Mouse (Mus musculus) MN1 (cell line): Measurements from ENCODE around the gene Tcp11l2.
A peak's percentile ranks its signal among the peaks of the same experiment; 100 is the strongest.

Source experiments
- DNase-seq: peaks from one replicate; pipeline ENCODE4 v3.0.0-alpha.2; 2016; ENCODE audit warnings: low spot score

Tcp11l2 gene

DNA sequence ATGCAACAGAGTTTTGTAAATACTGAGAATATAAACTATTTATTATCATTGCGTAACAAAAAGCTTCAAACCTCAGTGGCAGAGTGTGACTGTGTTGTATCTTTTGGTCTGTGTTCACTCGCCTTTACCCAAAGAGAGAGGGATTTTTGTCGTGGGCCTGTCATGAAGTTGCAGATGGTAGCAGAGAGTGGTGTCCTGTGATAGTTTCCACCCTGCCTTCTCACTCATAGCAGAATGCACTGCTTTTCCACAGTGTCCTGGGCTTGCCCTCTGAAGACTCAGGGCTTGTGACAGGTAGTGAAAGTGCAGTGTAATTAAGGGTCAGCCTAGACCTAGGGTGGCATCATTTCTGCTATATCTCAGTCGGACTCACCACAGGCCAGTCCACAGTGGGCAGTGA lies 78.3 kb downstream of the Tcp11l2 start:
- no peak for DNase-seq

DNA sequence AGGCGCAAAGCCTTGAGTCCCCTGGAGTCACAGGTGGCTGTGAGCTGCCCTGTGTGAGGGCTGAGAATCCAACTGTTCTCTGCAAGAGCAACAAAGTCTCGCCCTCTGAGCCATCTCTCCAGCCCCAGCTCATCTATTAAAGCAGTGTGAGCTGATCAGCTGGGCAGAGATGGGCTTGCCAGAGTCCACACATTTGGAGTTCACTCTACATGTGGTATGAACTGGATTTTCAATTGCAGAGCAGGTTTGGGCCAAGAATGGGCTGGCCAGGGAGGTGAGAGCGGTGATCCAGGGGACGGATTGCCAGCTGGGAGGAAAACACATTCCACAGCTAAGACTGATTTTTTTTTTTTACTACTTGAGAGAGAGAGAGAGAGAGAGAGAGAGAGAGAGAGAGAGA lies 80.2 kb downstream of the Tcp11l2 start:
- DNase-seq = no peak

DNA sequence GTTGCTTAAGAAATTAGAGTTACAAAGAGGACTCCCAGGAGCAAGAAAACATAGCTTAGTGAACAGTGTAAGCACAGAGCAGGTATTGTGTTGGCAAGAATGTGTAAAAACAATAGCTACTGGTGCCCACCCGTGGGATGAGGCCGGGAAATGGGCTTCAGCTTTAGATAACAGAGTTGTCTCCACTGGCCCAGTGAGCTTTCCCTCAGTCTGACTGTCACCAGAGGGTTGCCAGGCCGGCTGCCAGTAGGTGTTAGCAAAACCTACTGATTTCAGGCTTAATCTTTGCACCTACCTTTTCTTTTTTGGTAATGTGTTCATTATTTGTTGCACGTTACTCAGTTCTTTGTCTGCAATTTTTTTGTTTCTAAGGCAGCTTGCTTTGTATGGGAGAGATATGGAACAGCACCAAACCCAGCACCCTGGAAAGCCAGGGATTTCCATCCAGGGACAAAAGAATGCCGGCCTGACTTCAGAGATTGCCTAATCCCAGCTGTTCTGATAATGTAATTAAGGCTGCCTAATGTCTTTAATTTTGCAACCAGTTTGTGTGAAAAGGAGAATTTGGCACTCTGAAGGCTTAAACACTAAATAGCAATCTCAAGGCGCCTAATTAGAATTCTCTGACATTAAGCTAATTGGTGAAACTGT lies 81.1 kb downstream of the Tcp11l2 start:
- peak; percentile 20 for DNase-seq

DNA sequence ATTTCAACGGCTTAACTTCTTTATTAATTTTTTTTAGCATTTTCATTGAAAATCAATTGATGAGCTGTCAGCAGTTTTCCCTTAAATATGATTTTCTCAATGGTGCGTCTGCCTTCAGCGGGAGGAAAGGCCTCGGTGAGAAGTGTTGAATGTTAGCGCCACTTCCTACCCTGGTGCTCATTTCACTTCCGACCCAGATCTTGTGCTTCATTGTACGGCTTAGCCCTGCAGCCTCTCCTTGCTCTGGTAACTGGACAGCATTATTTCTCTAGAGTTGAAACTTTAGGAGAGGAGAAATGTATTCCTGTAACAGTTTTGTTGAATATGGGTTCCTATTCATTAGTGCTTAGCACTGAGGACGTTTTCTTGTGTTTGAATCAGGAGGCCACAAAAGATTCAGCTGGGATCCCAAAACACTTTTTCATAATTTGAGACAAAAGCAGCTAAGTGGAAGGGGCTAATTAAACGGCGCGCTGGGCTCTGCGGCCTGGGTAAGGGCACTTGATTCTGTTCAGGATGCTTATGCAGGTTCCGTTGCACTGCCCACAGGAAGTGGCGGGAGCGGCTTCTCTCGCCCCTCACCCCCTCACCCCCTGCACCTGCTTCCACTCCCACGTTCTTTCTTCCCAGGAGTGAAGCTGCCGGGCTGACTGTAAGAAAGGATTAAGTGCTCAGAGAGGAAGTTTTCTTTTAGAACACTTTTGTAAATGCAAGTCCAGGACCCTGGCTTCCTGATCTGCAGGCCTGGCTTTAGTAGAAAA lies 81.8 kb downstream of the Tcp11l2 start:
- DNase-seq = no peak

DNA sequence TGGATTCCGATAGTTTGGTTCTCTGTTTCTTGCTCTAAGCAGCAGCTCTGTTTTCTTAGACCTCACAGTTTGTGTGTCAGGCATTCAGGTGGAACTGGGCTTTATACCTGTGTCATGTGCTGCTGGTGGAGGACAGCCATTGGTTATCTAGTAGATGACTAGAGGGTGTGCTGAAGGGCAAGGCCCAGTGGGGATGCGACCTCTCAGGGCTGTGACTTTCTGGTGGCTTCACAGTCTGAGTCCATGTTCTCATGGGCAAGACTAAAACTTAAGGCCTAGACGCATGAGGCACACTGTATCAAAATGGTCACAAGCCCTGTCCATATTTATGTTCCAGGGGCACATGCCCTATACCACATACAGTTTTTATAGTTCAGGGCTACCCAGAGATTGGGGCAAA lies 82.9 kb downstream of the Tcp11l2 start:
- no peak for DNase-seq

DNA sequence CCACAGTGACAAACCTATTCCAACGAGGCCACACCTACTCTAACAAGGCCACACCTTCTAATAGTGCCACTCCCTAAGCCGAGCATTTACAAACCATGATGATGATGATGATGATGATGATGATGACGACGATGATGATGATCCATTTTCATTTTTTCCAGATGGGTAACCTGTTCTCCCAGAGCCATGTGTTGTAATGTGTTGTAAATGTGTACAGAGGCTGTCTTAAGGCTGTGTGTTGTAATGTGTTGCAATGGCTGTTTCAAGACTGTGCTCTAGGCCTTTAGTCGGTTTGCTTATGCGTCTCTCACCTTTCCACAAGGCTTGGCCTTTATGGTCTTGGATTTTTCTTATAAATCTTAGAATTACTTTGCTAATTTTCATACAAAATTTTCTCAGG lies 85.7 kb downstream of the Tcp11l2 start:
- no peak for DNase-seq
